Mouse (Mus musculus) hindbrain, embryonic 14.5 days (tissue): ENCODE measurements at regions not wholly inside any gene's neighbourhood (a gene's known extent, or its start where the extent isn't known, plus 50 kb on each side); places are given as distances from the start of the nearest gene placed in this dataset.

ENCODE experiments used
- ATAC-seq: fragments of 200-750 bp; cut with Nextera tagmentation; 2 replicates; pipeline ENCODE4 v1.8.0; 2017; ENCODE audit warnings: moderate number of reproducible peaks, mild to moderate bottlenecking, moderate TSS enrichment, moderate library complexity; ENCODE audit not compliant: low FRiP score
- DNase-seq: peaks from one replicate; pipeline ENCODE4 v3.0.0-alpha.2; 2015; ENCODE audit warnings: low spot score
- H3K27ac ChIP-seq: fragments of 300-500 bp; sonication (generic); 2 replicates; pipeline ENCODE4 v1.5.1; 2014; ENCODE audit warnings: mild to moderate bottlenecking, moderate library complexity
- H3K27me3 ChIP-seq: fragments of 300-500 bp; sonication (generic); 2 replicates; pipeline ENCODE4 v1.6.1; 2014; ENCODE audit warnings: mild to moderate bottlenecking, low read length, mixed read lengths; ENCODE audit not compliant: control insufficient read depth, insufficient read depth
- H3K36me3 ChIP-seq: fragments of 300-500 bp; sonication (generic); replicated peaks from 2 replicates; pipeline ENCODE4 v1.6.1; 2014; ENCODE audit not compliant: control insufficient read depth, insufficient read depth
- H3K4me1 ChIP-seq: fragments of 300-500 bp; sonication (generic); replicated peaks from 2 replicates; pipeline ENCODE4 v1.6.1; 2014; ENCODE audit warnings: antibody characterized with exemption, low read length, mixed read lengths; ENCODE audit not compliant: control insufficient read depth, insufficient read depth
- H3K4me2 ChIP-seq: fragments of 300-500 bp; sonication (generic); replicated peaks from 2 replicates; pipeline ENCODE4 v1.6.1; 2014; ENCODE audit warnings: mild to moderate bottlenecking, moderate library complexity
- H3K4me3 ChIP-seq: fragments of 300-500 bp; sonication (generic); replicated peaks from 2 replicates; pipeline ENCODE4 v1.5.1; 2014; ENCODE audit warnings: mild to moderate bottlenecking, low read length
- H3K9ac ChIP-seq: fragments of 300-500 bp; sonication (generic); 2 replicates; pipeline ENCODE4 v1.6.1; 2014
- H3K9me3 ChIP-seq: fragments of 300-500 bp; sonication (generic); 2 replicates; pipeline ENCODE4 v1.6.1; 2016; ENCODE audit warnings: low read length; ENCODE audit not compliant: control insufficient read depth
- WGBS: fragments of 180-500 bp; shearing (Covaris S2); extraction: QIAGEN DNeasy Blood & Tissue Kit; methylation state at CpG from one replicate; pipeline ENCODE4 v1.1.7; 2014; 5-methylcytosine and 5-hydroxymethylcytosine counted together

DNA sequence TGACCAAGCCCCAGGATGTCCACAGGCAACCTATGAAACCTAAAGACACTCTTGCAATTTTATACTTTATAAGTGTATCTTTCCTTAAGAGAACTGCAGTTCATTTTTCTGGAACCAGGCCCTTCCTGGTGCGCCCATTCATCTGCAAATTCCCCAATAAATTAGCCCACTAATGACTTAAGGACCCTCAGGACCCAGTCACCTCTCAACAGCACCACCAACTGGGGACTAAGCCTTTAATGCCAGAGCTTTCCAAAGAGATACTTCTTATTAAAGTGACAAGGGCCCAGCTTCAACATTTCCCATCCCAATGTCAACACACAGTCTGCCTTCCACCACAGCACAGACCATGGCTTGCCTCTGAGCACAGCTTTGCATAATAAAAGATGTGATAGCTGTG lies 237.6 kb upstream of the Pabpc6 start:
- H3K36me3 ChIP-seq: no peaks in the 10 kb centered on the region
- H3K9me3 ChIP-seq: no peaks in the 10 kb centered on the region
- ATAC-seq (no peak), DNase-seq (no peak)
- H3K9ac ChIP-seq: no peak overlapping the region
- no peaks in the 10 kb centered on the region for H3K27me3 ChIP-seq
- H3K4me1 ChIP-seq: peaks cover 35% of the 10 kb centered on the region
- WGBS: 11% methylated on average over 1 of the region's 1 CpGs
- no peak overlapping the region for H3K4me3 ChIP-seq
- peak overlapping the region; percentile 81 for H3K27ac ChIP-seq
- no peak overlapping the region for H3K4me2 ChIP-seq

DNA sequence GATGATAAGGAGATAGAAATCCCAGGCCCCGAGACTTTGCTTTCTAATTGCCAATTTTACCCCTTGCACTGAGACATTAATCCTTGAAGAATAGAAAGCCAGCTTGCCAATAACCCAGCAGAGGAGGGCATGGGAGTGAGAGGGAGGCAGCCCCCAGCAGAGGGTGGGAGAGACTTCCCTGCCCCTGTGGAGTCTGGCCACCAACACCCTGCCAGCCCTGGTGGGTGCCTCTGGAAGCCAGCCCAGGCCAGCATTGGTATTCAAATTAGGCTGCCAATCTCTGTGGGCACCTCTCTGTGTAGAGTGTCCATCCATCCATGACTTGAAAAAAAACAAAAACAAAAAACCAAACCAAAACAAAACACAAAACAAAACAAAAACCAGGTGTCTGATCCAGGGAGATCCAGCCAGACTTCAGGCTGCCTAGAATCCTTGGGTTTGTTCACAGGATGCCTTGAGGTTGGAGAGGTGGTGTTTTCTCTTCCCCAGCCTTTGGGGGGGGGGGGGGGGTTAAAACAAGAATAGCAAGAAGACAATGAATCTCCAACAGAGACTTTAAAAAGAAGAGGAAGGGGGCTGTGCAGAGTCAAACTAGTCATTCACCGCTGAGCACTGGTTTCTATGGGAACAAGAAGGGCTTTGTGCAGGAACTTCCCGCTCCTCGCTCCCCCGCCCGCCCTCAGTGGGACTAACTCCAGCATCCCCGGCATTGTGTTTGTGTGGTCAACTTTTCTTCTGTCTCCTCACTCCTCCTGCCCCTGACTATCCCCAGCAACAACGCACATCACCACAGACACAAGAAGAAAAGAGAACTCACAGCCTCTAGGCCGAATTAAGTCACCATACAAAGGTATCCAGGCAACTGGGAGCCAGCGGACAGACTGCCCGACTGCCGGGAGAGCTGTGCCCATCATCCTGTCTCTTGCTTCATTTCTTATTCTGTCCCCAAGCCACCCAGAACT lies 236.3 kb upstream of the Pabpc6 start:
- Histone ChIP-seq H3K9me3 (no peaks in the 10 kb centered on the region), H3K9ac (peak overlapping the region; percentile 39; the same call in 1 of the 2 replicates), H3K27me3 (no peaks in the 10 kb centered on the region), H3K36me3 (no peaks in the 10 kb centered on the region), H3K4me1 (peaks cover 35% of the 10 kb centered on the region), H3K27ac (peak overlapping the region; percentile 81), H3K4me2 (peak overlapping the region; percentile 45), H3K4me3 (no peak overlapping the region)
- DNase-seq (peak; percentile 80), ATAC-seq (peak; percentile 82)
- under 1% methylated on average over 12 of the region's 12 CpGs for WGBS

DNA sequence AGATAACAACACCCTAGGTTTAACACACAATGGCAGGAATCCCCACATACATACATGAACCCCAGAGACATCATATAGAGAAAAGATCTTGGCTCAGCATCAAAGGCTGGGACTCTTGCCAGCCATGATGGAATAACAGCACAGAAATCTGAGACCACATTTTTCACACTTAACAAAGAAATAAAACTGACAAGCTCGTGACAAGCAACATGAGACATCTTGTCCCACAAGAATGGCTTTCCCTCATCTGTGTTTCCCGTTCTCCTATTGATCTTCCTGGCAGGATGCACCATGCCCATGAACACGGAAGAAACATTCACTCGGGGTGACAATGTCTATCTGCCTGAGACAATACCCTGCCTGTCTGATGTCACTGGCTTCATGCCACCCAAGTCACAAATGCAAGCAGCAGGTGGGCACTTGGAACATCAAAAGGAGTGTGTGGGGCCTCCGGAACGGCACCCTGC lies 235.0 kb upstream of the Pabpc6 start:
- ATAC-seq (no peak), DNase-seq (peak; percentile 70)
- Histone ChIP-seq H3K9me3 (no peaks in the 10 kb centered on the region), H3K27me3 (no peaks in the 10 kb centered on the region), H3K27ac (peak overlapping the region; percentile 81), H3K4me3 (no peak overlapping the region), H3K9ac (0 out of 2 replicates have a peak overlapping the region, but pooled peaks have one; percentile 39), H3K4me2 (0 out of 2 replicates have a peak overlapping the region, but pooled peaks have one; percentile 45), H3K4me1 (peaks cover 35% of the 10 kb centered on the region), H3K36me3 (no peaks in the 10 kb centered on the region)
- 4% methylated on average over 6 of the region's 6 CpGs for WGBS

DNA sequence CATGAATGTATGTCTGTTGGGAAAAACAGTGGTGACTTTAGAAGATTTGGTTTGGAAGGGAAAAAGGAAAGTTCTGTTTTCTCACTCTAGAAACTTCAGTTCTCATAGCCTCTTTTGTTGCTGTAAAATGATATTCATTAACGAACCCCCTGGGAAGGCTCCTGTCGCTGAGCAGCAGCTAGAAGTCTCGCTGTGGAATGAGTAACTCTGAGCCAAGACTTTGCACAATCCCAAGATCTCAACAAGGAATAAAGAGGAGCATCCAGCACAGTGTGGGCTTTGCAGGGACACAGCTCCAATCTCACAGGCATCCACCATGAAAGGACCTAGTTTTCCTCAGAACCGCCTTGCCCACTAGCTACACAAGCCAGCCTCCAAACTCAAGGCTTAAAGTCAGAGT lies 233.8 kb upstream of the Pabpc6 start:
- H3K4me2 ChIP-seq: no peak overlapping the region
- no peaks in the 10 kb centered on the region for H3K9me3 ChIP-seq
- H3K4me3 ChIP-seq: no peak overlapping the region
- DNase-seq (peak; percentile 55), ATAC-seq (no peak)
- H3K27ac ChIP-seq: peak overlapping the region; percentile 81
- H3K9ac ChIP-seq: no peak overlapping the region
- peaks cover 35% of the 10 kb centered on the region for H3K4me1 ChIP-seq
- WGBS: 35% methylated on average over 4 of the region's 4 CpGs
- H3K27me3 ChIP-seq: no peaks in the 10 kb centered on the region
- H3K36me3 ChIP-seq: no peaks in the 10 kb centered on the region

DNA sequence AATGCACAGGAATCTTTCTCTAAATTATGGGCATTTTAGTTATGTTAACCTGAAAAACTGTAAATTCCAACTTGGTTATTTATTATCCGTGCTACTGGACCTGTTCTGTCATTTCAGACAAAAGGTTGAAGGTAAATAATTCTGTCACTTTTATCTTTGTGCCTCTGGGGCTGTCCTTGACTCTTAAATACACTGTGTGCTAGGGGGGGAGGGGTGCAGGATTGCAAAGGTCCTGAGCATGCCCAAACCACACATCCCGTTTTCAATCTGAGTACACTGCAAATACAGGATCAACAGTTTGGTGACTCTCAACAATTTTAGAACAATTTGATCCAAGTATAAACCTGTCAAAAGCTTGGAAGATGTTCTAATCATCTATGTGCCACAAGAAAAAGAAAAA lies 227.4 kb upstream of the Pabpc6 start:
- WGBS: 52% methylated on average over 2 of the region's 2 CpGs

DNA sequence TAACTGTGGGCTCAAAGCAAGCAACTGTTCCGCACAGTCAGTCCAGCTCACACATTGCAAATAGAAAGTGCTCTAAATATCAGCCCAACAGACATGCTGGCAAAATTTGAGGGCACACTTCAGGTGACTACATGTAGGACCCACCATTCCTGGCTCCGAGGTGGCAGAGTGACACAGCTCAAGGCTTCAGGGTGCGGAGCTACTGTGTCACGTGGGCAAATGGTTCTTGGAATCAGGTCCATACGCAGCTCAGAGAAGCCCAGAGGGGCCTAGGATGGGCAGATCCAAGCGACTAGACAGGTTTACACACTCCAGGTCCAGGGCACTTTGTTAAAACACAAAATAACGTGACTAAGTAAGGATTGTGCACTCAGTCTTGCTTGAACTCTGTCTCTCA lies 226.2 kb upstream of the Pabpc6 start:
- WGBS: 87% methylated on average over 7 of the region's 7 CpGs
- Histone ChIP-seq H3K4me3 (no peak overlapping the region), H3K36me3 (no peaks in the 10 kb centered on the region), H3K27ac (peak overlapping the region; percentile 26; the same call in 1 of the 2 replicates), H3K4me2 (no peak overlapping the region), H3K4me1 (peaks cover 19% of the 10 kb centered on the region; the same call in 1 of the 2 replicates), H3K27me3 (no peaks in the 10 kb centered on the region), H3K9ac (no peak overlapping the region), H3K9me3 (no peaks in the 10 kb centered on the region)
- DNase-seq (no peak), ATAC-seq (no peak)

More for the DNA sequence above, 227.4 kb upstream of the Pabpc6 start:
- peaks cover 19% of the 10 kb centered on the region; the same call in 1 of the 2 replicates for H3K4me1 ChIP-seq
- H3K4me2 ChIP-seq: no peak overlapping the region
- H3K9ac ChIP-seq: no peak overlapping the region
- ATAC-seq (no peak), DNase-seq (no peak)
- no peak overlapping the region for H3K27ac ChIP-seq
- no peaks in the 10 kb centered on the region for H3K27me3 ChIP-seq
- H3K36me3 ChIP-seq: no peaks in the 10 kb centered on the region
- no peaks in the 10 kb centered on the region for H3K9me3 ChIP-seq
- H3K4me3 ChIP-seq: no peak overlapping the region

DNA sequence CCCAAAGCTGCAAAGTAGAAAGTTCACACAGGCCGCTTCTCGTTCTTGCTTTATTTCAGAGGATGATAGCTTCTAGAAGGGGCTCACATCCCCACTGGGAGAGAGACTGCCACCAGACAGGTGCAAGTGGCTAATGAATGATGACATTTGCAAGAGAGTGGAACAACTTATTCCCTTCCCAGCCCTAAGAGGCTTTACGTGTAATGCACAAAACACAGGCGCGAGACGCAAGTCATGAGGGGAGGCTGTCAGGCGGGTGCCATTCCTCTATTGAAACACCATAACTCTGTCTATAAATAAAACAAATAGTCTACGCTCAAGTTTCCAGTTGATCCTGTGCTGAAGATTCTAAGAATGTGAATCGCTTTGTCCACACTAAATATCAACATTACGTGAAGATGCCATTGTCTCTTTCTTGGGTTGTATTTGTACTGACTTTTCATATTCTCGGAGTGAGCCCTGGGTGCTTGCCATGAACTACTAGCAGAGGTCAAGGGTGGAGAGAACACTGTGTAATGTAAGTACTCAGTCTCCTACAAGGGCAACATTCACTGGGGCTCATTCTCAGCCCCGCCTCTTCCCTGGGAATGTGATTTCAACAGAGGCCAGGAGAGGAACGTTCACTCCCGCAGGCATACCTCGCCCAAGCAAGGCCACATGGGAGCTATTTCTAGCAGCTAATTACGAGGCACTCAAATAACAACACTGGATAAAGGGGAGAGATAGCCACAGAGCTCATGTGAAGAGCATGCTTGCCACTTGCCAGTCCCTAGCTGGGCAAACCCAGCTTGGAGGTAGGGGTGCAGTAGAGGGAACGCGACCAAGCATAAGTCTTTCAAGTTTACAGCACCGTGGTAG lies 225.5 kb upstream of the Pabpc6 start:
- Histone ChIP-seq H3K36me3 (no peaks in the 10 kb centered on the region), H3K4me2 (no peak overlapping the region), H3K27me3 (no peaks in the 10 kb centered on the region), H3K4me1 (peaks cover 19% of the 10 kb centered on the region; the same call in 1 of the 2 replicates), H3K4me3 (no peak overlapping the region), H3K9me3 (no peaks in the 10 kb centered on the region), H3K27ac (peak overlapping the region; percentile 26; the same call in 1 of the 2 replicates), H3K9ac (no peak overlapping the region)
- WGBS: 65% methylated on average over 19 of the region's 19 CpGs
- DNase-seq: no peak
- no peak for ATAC-seq

DNA sequence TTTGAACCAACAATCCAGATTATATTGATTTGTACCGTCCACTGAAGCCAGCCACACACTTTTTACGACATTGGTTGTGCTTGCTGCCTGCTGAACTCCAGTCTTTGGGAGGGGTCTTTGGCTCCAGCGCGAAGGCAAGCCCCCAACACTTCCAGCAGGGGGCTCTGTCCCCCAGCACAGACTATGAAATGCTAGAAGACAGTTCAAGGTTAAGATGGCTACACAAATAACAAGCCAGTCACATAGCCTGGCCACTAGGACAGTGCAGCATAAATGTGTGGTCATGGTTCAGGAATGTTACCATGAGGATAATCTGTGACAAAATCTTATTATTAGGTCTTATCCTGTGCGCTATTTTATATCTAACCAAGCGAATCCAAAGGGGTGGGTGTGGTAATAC lies 224.4 kb upstream of the Pabpc6 start:
- DNase-seq (no peak), ATAC-seq (no peak)
- Histone ChIP-seq H3K4me2 (no peak overlapping the region), H3K9me3 (no peaks in the 10 kb centered on the region), H3K27me3 (no peaks in the 10 kb centered on the region), H3K36me3 (no peaks in the 10 kb centered on the region), H3K4me1 (peaks cover 26% of the 10 kb centered on the region), H3K4me3 (no peak overlapping the region), H3K9ac (no peak overlapping the region), H3K27ac (no peak overlapping the region)
- WGBS: 48% methylated on average over 6 of the region's 6 CpGs

DNA sequence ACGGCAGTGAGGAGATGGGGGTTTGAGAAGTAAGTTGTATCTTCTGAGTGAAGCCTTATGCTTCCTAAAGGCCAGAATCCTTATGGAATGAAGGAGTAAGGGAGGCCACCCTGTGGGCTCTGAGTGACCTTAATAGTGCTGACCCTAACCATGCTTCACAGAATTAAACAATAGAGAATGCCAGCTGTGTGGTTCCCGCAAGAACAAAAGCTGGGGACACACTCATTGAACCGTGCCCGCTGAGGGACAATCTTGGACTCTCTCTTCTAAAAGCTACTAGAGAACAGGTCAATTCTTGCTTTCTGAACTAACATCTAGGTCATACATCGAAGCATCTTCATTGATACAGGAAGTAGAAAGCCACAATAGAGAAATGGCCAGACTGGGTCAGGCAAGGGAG lies 223.3 kb upstream of the Pabpc6 start:
- no peak for ATAC-seq
- Histone ChIP-seq H3K4me3 (no peak overlapping the region), H3K9me3 (no peaks in the 10 kb centered on the region), H3K4me2 (no peak overlapping the region), H3K36me3 (no peaks in the 10 kb centered on the region), H3K9ac (no peak overlapping the region), H3K27ac (no peak overlapping the region), H3K4me1 (peaks cover 38% of the 10 kb centered on the region), H3K27me3 (no peaks in the 10 kb centered on the region)
- WGBS: 8% methylated on average over 5 of the region's 5 CpGs
- DNase-seq: no peak
